Mouse (Mus musculus) MEL (cell line): ENCODE measurements around the gene Nectin2. TPM values are rescaled to one million over a fixed set of nuclear protein-coding genes. Genes with fewer than 3 reads are reported as not detected.

Source experiments
- DNase-seq: peaks from one replicate; pipeline ENCODE4 v3.0.0; 2011; ENCODE audit warnings: low read depth, low spot score
- H3K27ac ChIP-seq: 2 replicates; pipeline ENCODE4 v1.5.1; 2012; ENCODE audit warnings: low read depth, mild to moderate bottlenecking, control low read depth, low read length, moderate library complexity; ENCODE audit not compliant: control insufficient read depth
- H3K27me3 ChIP-seq, 2 experiments: fragments of 150-350 bp in 1 of 2; sonication (generic) in 1 of 2; 2 replicates each; pipeline ENCODE4 v1.6.1; 2012; ENCODE audit warnings: low read length in 2 of 2, mild to moderate bottlenecking in 2 of 2, improper control_type of control experiment in 1 of 2, moderate library complexity in 1 of 2; ENCODE audit not compliant: insufficient read depth in 2 of 2, control insufficient read depth in 1 of 2
- H3K36me3 ChIP-seq, 2 experiments: 2 replicates each; pipeline ENCODE4 v1.6.1; 2012 to 2014; ENCODE audit warnings: low read length in 2 of 2, improper control_type of control experiment in 1 of 2, inconsistent platforms in 1 of 2, mild to moderate bottlenecking in 1 of 2; ENCODE audit not compliant: insufficient read depth in 2 of 2, control insufficient read depth in 1 of 2
- H3K4me1 ChIP-seq, 2 experiments: fragments of 150-350 bp in 1 of 2; sonication (generic) in 1 of 2; 2 replicates each; pipeline ENCODE4 v1.6.1; 2012; ENCODE audit warnings: low read length in 2 of 2, improper control_type of control experiment in 1 of 2, mild to moderate bottlenecking in 1 of 2; ENCODE audit not compliant: insufficient read depth in 2 of 2, control insufficient read depth in 1 of 2
- H3K4me3 ChIP-seq, 2 experiments: fragments of 150-350 bp in 1 of 2; sonication (generic) in 1 of 2; 2 replicates each; pipeline ENCODE4 v1.5.1; 2012; ENCODE audit warnings: low read depth in 2 of 2, low read length in 2 of 2, mild to moderate bottlenecking in 2 of 2, moderate library complexity in 2 of 2, control low read depth in 1 of 2, improper control_type of control experiment in 1 of 2; ENCODE audit not compliant: control insufficient read depth in 1 of 2, insufficient read depth in 1 of 2
- H3K79me2 ChIP-seq: 2 replicates; pipeline ENCODE4 v1.6.1; 2012; ENCODE audit warnings: mild to moderate bottlenecking, low read length, moderate library complexity; ENCODE audit not compliant: control insufficient read depth, poor library complexity, insufficient read depth
- H3K9ac ChIP-seq: 2 replicates; pipeline ENCODE4 v1.6.1; 2012; ENCODE audit warnings: low read depth, mild to moderate bottlenecking, control low read depth, low read length, moderate library complexity; ENCODE audit not compliant: control insufficient read depth, poor library complexity, severe bottlenecking
- H3K9me3 ChIP-seq: fragments of 150-350 bp; sonication (generic); replicated peaks from 2 replicates; pipeline ENCODE4 v1.6.1; 2012; ENCODE audit warnings: mild to moderate bottlenecking, low read length, improper control_type of control experiment, moderate library complexity; ENCODE audit not compliant: insufficient read depth
- CTCF ChIP-seq, 3 experiments: IDR thresholded peaks in 2 of 3; conservative IDR thresholded peaks in 1 of 3; 2 replicates each; pipeline ENCODE4 v1.5.1; 2011 to 2012; ENCODE audit warnings: low read length in 3 of 3, low read depth in 2 of 3, mild to moderate bottlenecking in 2 of 3, improper control_type of control experiment in 1 of 3, inconsistent platforms in 1 of 3, mixed read lengths in 1 of 3, moderate library complexity in 1 of 3; ENCODE audit not compliant: control insufficient read depth in 1 of 3, insufficient read depth in 1 of 3, poor library complexity in 1 of 3, severe bottlenecking in 1 of 3
- ELF1 ChIP-seq: IDR thresholded peaks from 2 replicates; pipeline ENCODE4 v1.6.1; 2014; ENCODE audit warnings: low read depth, mild to moderate bottlenecking, inconsistent platforms, low read length, improper control_type of control experiment, moderate library complexity
- ETS1 ChIP-seq: IDR thresholded peaks from 2 replicates; pipeline ENCODE4 v1.6.1; 2012; ENCODE audit warnings: low read depth, mild to moderate bottlenecking, inconsistent platforms, low read length, improper control_type of control experiment, moderate library complexity
- HCFC1 ChIP-seq: IDR thresholded peaks from 2 replicates; pipeline ENCODE4 v1.6.1; 2012; ENCODE audit warnings: low read depth, mild to moderate bottlenecking, inconsistent platforms, low read length, improper control_type of control experiment, moderate library complexity
- MAZ ChIP-seq: IDR thresholded peaks from 2 replicates; pipeline ENCODE4 v1.6.1; 2012; ENCODE audit warnings: low read depth, mild to moderate bottlenecking, inconsistent platforms, low read length, improper control_type of control experiment
- NELFE ChIP-seq: IDR thresholded peaks from 2 replicates; pipeline ENCODE4 v1.6.1; 2011; ENCODE audit warnings: low read depth, low read length, improper control_type of control experiment
- RAD21 ChIP-seq: IDR thresholded peaks from 2 replicates; pipeline ENCODE4 v1.6.1; 2011; ENCODE audit warnings: mild to moderate bottlenecking, low read depth, low read length, improper control_type of control experiment
- SIN3A ChIP-seq: IDR thresholded peaks from 2 replicates; pipeline ENCODE4 v1.6.1; 2012; ENCODE audit warnings: low read length, improper control_type of control experiment, inconsistent platforms
- SMC3 ChIP-seq: IDR thresholded peaks from 2 replicates; pipeline ENCODE4 v1.6.1; 2011; ENCODE audit warnings: low read depth, low read length, improper control_type of control experiment
- TAL1 ChIP-seq: IDR thresholded peaks from 2 replicates; pipeline ENCODE4 v1.6.1; 2012; ENCODE audit warnings: mild to moderate bottlenecking, inconsistent platforms, low read length, moderate library complexity, mixed read lengths
- TBP ChIP-seq: IDR thresholded peaks from 2 replicates; pipeline ENCODE4 v1.8.0; 2011; ENCODE audit warnings: low read depth, low read length, improper control_type of control experiment
- TCF12 ChIP-seq: IDR thresholded peaks from 2 replicates; pipeline ENCODE4 v1.6.1; 2014; ENCODE audit warnings: low read depth, mild to moderate bottlenecking, inconsistent platforms, low read length, improper control_type of control experiment, moderate library complexity
- ZKSCAN1 ChIP-seq: IDR thresholded peaks from 2 replicates; pipeline ENCODE4 v1.6.1; 2012; ENCODE audit warnings: low read depth, mild to moderate bottlenecking, inconsistent platforms, low read length, improper control_type of control experiment, moderate library complexity
- ZNF384 ChIP-seq: IDR thresholded peaks from 2 replicates; pipeline ENCODE4 v1.6.1; 2012; ENCODE audit warnings: low read depth, mild to moderate bottlenecking, inconsistent platforms, low read length, improper control_type of control experiment
- polyA plus RNA-seq, 2 experiments: library from polyadenylated mRNA; stranded (reverse) in 1 of 2; unstranded in 1 of 2; fragments of >175 nt in 1 of 2; fragments of >200 nt in 1 of 2; gene quantifications; 2 replicates each; pipeline versions ENCODE4 v1.2.1 to v1.2.4; 2012; ENCODE audit warnings: low replicate concordance in 2 of 2, low read depth in 1 of 2; ENCODE audit not compliant: insufficient read length in 2 of 2, insufficient read depth in 1 of 2, missing spikeins in 1 of 2
- total RNA-seq: library from RNA; depleted of rRNA; stranded (reverse); fragments of 300-350 nt; gene quantifications from 2 replicates; pipeline ENCODE4 v1.2.3, GENCODE M21; 2012; rRNA removed

Nectin2 gene
- total and polyA plus RNA-seq, 3 experiments = 6.9 to 25.6 TPM; not detected in 1

DNA sequence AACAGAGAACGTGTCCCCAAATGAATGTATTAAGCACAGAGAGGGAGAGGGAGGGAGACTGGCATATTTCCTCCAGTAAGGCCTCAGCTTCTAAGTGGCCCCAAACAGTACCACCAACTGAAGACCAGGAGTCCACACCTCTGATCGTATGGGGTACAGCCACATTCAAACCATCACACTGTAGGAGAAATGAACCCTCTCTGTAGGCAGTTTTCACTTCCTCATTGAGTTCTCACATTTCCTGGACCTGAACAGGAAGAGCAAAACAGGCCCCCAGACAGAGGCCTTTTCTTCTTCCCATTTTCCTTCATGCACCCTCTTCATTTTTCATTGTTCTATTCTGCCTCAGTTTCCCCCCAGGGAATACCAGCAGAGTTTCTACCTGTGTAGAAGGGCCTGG is 82.8 kb downstream of the Nectin2 start:
- Histone ChIP-seq H3K36me3 (peaks cover 0 to 11% of the 10 kb centered on the region in 2 experiments; a peak in 3 of 4 replicates), H3K79me2 (peaks cover 23% of the 10 kb centered on the region), H3K4me1 (peaks cover 4 to 12% of the 10 kb centered on the region in 2 experiments; a peak in 3 of 4 replicates), H3K9ac (no peak overlapping the region), H3K4me3 (no peak overlapping the region), H3K9me3 (no peaks in the 10 kb centered on the region), H3K27me3 (no peaks in the 10 kb centered on the region), H3K27ac (peak overlapping the region; percentile 0; the same call in 1 of the 2 replicates)
- peak; percentile 48 for DNase-seq
- TF ChIP-seq TAL1 = no peak
- TF ChIP-seq TBP = no peak
- TF ChIP-seq ETS1 = no peak
- TF ChIP-seq SIN3A = no peak
- TF ChIP-seq MAZ = no peak
- no peak for TF ChIP-seq TCF12
- no peak for TF ChIP-seq ZKSCAN1
- no peak for TF ChIP-seq HCFC1
- no peak; the same call in 1 of the 2 replicates for TF ChIP-seq ELF1

GRCm38 (mm10) chr7:19666750-19667149 is 83.5 kb downstream of the Nectin2 start:
- DNase-seq = peak; percentile 73
- peaks cover 4 to 12% of the 10 kb centered on the region in 2 experiments; a peak in 3 of 4 replicates for H3K4me1 ChIP-seq
- peak; percentile 82 for TF ChIP-seq ZNF384
- TF ChIP-seq NELFE = no peak
- TF ChIP-seq TAL1 = no peak
- peak; percentile 41 for TF ChIP-seq RAD21
- TF ChIP-seq SMC3 = peak; percentile 29; the same call in 1 of the 2 replicates
- peak; percentile 39 to 61 (median 52) for TF ChIP-seq CTCF (IDR thresholded peaks at IDR 0.05 in 2 of 3, conservative IDR thresholded peaks at IDR 0.05 in 1 of 3; ENCODE audit: control insufficient read depth in 1 of 3, insufficient read depth in 1 of 3, low read depth in 2 of 3, low read length in 3 of 3, poor library complexity in 1 of 3, severe bottlenecking in 1 of 3)
- no peaks in the 10 kb centered on the region for H3K27me3 ChIP-seq
- H3K36me3 ChIP-seq = peaks cover 0 to 11% of the 10 kb centered on the region in 2 experiments; a peak in 3 of 4 replicates
- H3K9ac ChIP-seq = no peak overlapping the region
- no peak overlapping the region for H3K27ac ChIP-seq
- H3K9me3 ChIP-seq = no peaks in the 10 kb centered on the region
- H3K79me2 ChIP-seq = peaks cover 29% of the 10 kb centered on the region
- no peak overlapping the region for H3K4me3 ChIP-seq

Other genes with a start within 250 kb of the Nectin2 start
- 5.5 and 6.1 TPM in 2 replicates for gene Bloc1s3, start 242.1 kb downstream of the Nectin2 start, total RNA-seq
- gene Bloc1s3, start 242.1 kb downstream of the Nectin2 start, polyA plus RNA-seq = 1 to 10 TPM in 1 of 2 experiments, not detected in 1; 7.5 TPM
- 65.6 and 88.2 TPM in 2 replicates for gene Trappc6a, start 242.1 kb downstream of the Nectin2 start, total RNA-seq
- 10 to 100 TPM in 1 of 2 experiments, not detected in 1; 82.8 TPM for gene Trappc6a, start 242.1 kb downstream of the Nectin2 start, polyA plus RNA-seq
- 0.07 and 0.35 TPM in 2 replicates for gene Nkpd1, start 232.6 kb downstream of the Nectin2 start, total RNA-seq
- under 1 TPM in 1 of 2 experiments, not detected in 1; 0.33 TPM for gene Nkpd1, start 232.6 kb downstream of the Nectin2 start, polyA plus RNA-seq
- 10.0 and 13.6 TPM in 2 replicates for gene Ppp1r37, start 187.4 kb downstream of the Nectin2 start, total RNA-seq
- 10 to 100 TPM in 1 of 2 experiments, not detected in 1; 29.0 TPM for gene Ppp1r37, start 187.4 kb downstream of the Nectin2 start, polyA plus RNA-seq
- gene Zfp296, start 173.2 kb downstream of the Nectin2 start, total RNA-seq = 2.9 and 3.3 TPM in 2 replicates
- gene Zfp296, start 173.2 kb downstream of the Nectin2 start, polyA plus RNA-seq = 1 to 10 TPM in 1 of 2 experiments, not detected in 1; 7.8 TPM
- 49.6 and 58.0 TPM in 2 replicates for gene Gemin7, start 172.9 kb downstream of the Nectin2 start, total RNA-seq
- gene Gemin7, start 172.9 kb downstream of the Nectin2 start, polyA plus RNA-seq = 10 to 100 TPM in 1 of 2 experiments, not detected in 1; 78.7 TPM
- 29.9 and 31.1 TPM in 2 replicates for gene Clasrp, start 146.0 kb downstream of the Nectin2 start, total RNA-seq
- 10 to 100 TPM in 1 of 2 experiments, not detected in 1; 62.2 TPM for gene Clasrp, start 146.0 kb downstream of the Nectin2 start, polyA plus RNA-seq
- 4.6 and 6.2 TPM in 2 replicates for gene Relb, start 121.0 kb downstream of the Nectin2 start, total RNA-seq
- 1 to 10 TPM in 1 of 2 experiments, not detected in 1; 7.7 TPM for gene Relb, start 121.0 kb downstream of the Nectin2 start, polyA plus RNA-seq
- 55.5 and 58.5 TPM in 2 replicates for gene Clptm1, start 85.5 kb downstream of the Nectin2 start, total RNA-seq
- gene Clptm1, start 85.5 kb downstream of the Nectin2 start, polyA plus RNA-seq = 100 to 1,000 TPM in 1 of 2 experiments, 10 to 100 TPM in 1; 62.4 to 102 TPM
- not detected in 2 replicates for gene Apoc2, start 72.5 kb downstream of the Nectin2 start, total RNA-seq
- not detected for gene Apoc2, start 72.5 kb downstream of the Nectin2 start, polyA plus RNA-seq
- not detected in 2 replicates for gene Gm44805, start 69.1 kb downstream of the Nectin2 start, total RNA-seq
- gene Gm44805, start 69.1 kb downstream of the Nectin2 start, polyA plus RNA-seq = not detected
- gene Apoc4, start 69.0 kb downstream of the Nectin2 start, total RNA-seq = not detected in 2 replicates
- not detected for gene Apoc4, start 69.0 kb downstream of the Nectin2 start, polyA plus RNA-seq
- not detected in 2 replicates for gene Apoc1, start 57.8 kb downstream of the Nectin2 start, total RNA-seq
- gene Apoc1, start 57.8 kb downstream of the Nectin2 start, polyA plus RNA-seq = under 1 TPM in 1 of 2 experiments, not detected in 1; 0.35 TPM
- 22.6 and 33.3 TPM in 2 replicates for gene Apoe, start 51.3 kb downstream of the Nectin2 start, total RNA-seq
- 10 to 100 TPM in 1 of 2 experiments, not detected in 1; 61.4 TPM for gene Apoe, start 51.3 kb downstream of the Nectin2 start, polyA plus RNA-seq
- gene Tomm40, start 35.0 kb downstream of the Nectin2 start, total RNA-seq = 288 and 294 TPM in 2 replicates
- gene Tomm40, start 35.0 kb downstream of the Nectin2 start, polyA plus RNA-seq = 100 to 1,000 TPM in 1 of 2 experiments, not detected in 1; 403 TPM
- 2.6 and 3.2 TPM in 2 replicates for gene Bcam, start 20.5 kb upstream of the Nectin2 start, total RNA-seq
- 1 to 10 TPM in 1 of 2 experiments, not detected in 1; 8.1 TPM for gene Bcam, start 20.5 kb upstream of the Nectin2 start, polyA plus RNA-seq
- gene Cblc, start 46.3 kb upstream of the Nectin2 start, total RNA-seq = not detected in 2 replicates
- gene Cblc, start 46.3 kb upstream of the Nectin2 start, polyA plus RNA-seq = not detected
- gene Bcl3, start 72.3 kb upstream of the Nectin2 start, total RNA-seq = 1.7 and 2.7 TPM in 2 replicates
- gene Bcl3, start 72.3 kb upstream of the Nectin2 start, polyA plus RNA-seq = 1 to 10 TPM in 1 of 2 experiments, not detected in 1; 6.7 TPM
- not detected in 2 replicates for gene Gm19345, start 101.5 kb upstream of the Nectin2 start, total RNA-seq
- gene Gm19345, start 101.5 kb upstream of the Nectin2 start, polyA plus RNA-seq = not detected
- 0.12 TPM in 1 of 2 replicates, not detected in the other for gene Ceacam16, start 110.8 kb upstream of the Nectin2 start, total RNA-seq
- gene Ceacam16, start 110.8 kb upstream of the Nectin2 start, polyA plus RNA-seq = under 1 TPM in 1 of 2 experiments, not detected in 1; 0.18 TPM
- 0.04 TPM in 1 of 2 replicates, not detected in the other for gene Ceacam19, start 137.5 kb upstream of the Nectin2 start, total RNA-seq
- under 1 TPM in 1 of 2 experiments, not detected in 1; 0.03 TPM for gene Ceacam19, start 137.5 kb upstream of the Nectin2 start, polyA plus RNA-seq
- gene Pvr, start 170.7 kb upstream of the Nectin2 start, total RNA-seq = not detected in 2 replicates
- gene Pvr, start 170.7 kb upstream of the Nectin2 start, polyA plus RNA-seq = not detected
- gene Igsf23, start 200.3 kb upstream of the Nectin2 start, total RNA-seq = 0.08 TPM in 1 of 2 replicates, not detected in the other
- gene Igsf23, start 200.3 kb upstream of the Nectin2 start, polyA plus RNA-seq = under 1 TPM in 1 of 2 experiments, not detected in 1; 0.35 TPM
- not detected in 2 replicates for gene Ceacam20, start 214.9 kb upstream of the Nectin2 start, total RNA-seq
- not detected for gene Ceacam20, start 214.9 kb upstream of the Nectin2 start, polyA plus RNA-seq
- gene Nlrp9b, start 241.0 kb upstream of the Nectin2 start, total RNA-seq = not detected in 2 replicates
- gene Nlrp9b, start 241.0 kb upstream of the Nectin2 start, polyA plus RNA-seq = not detected